Mouse (Mus musculus): ENCODE results near the gene Kcnj12. TPM values are rescaled to one million over a fixed set of nuclear protein-coding genes. Genes with fewer than 3 reads are reported as not detected.

Gene Kcnj12
- polyA plus RNA-seq, 1 experiment = 5.8 TPM

DNA sequence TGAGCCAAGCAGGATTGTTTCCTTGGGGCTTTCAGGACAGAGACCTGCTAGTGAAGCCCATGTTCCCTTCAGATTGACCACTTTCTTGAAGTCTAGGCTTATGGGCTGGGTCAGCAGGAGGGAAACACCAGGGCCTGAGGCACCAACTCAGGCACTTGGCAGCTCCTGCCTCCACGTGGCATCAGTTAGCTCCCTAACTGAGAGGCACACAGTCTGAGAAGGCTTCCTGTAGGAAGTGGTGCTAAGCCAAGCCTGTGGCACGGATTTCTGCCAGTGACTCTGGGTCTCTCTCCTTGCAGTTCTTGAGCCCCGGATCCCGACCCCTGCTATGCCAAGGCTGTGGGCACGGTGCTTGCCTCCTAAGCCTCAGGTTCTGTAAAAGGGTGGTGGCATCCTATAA, 22.4 kb downstream of the Kcnj12 start:
- DNase-seq = no peak
- 78% methylated on average over 5 of the region's 5 CpGs for WGBS
- no peak for TF ChIP-seq POLR2A (IDR thresholded peaks at IDR 0.05; ENCODE audit: borderline replicate concordance, extremely low read depth, low read depth, low read length)
- TF ChIP-seq CTCF (IDR thresholded peaks at IDR 0.05; ENCODE audit: insufficient read depth, low read length) = no peak
- peaks cover 6% of the 10 kb centered on the region for H3K4me1 ChIP-seq (ENCODE audit: control insufficient read depth, insufficient read depth, low read length)
- no peak overlapping the region for H3K4me3 ChIP-seq (replicated peaks; ENCODE audit: extremely low read depth, low read depth, low read length)

GRCm38 (mm10) chr11:61047441-61047840, 25.1 kb downstream of the Kcnj12 start:
- no peak overlapping the region for H3K4me3 ChIP-seq (replicated peaks; ENCODE audit: extremely low read depth, low read depth, low read length)
- H3K4me1 ChIP-seq (ENCODE audit: control insufficient read depth, insufficient read depth, low read length) = peaks cover 5% of the 10 kb centered on the region
- no peak for TF ChIP-seq CTCF (IDR thresholded peaks at IDR 0.05; ENCODE audit: insufficient read depth, low read length)
- no peak for TF ChIP-seq POLR2A (IDR thresholded peaks at IDR 0.05; ENCODE audit: borderline replicate concordance, extremely low read depth, low read depth, low read length)
- 72% methylated on average over 5 of the region's 5 CpGs for WGBS
- DNase-seq = no peak

DNA sequence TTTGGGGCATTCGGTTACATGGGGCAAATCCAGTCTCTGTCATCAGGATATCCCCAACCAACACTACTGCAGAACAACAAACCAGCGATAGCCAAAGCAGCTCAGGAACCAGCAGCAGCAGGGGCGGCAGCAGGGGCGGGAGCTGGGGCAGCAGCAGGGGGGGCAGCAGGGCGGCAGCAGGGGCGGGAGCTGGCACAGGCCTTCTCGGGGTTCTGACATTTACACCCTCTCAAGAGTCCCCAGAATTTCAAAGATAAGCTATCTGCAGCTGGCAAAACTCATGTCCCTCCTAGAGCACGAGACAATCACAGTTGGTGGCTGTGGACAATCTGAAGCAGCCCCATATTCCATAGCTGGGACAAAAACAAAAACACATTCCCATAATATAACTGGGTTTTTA, 28.8 kb downstream of the Kcnj12 start:
- no peak for TF ChIP-seq CTCF (IDR thresholded peaks at IDR 0.05; ENCODE audit: insufficient read depth, low read length)
- no peak for TF ChIP-seq POLR2A (IDR thresholded peaks at IDR 0.05; ENCODE audit: borderline replicate concordance, extremely low read depth, low read depth, low read length)
- DNase-seq = no peak
- WGBS = 35% methylated on average over 8 of the region's 8 CpGs
- Histone ChIP-seq H3K4me3 (replicated peaks; ENCODE audit: extremely low read depth, low read depth, low read length) (no peak overlapping the region), H3K4me1 (ENCODE audit: control insufficient read depth, insufficient read depth, low read length) (no peaks in the 10 kb centered on the region)

GRCm38 (mm10) chr11:61056871-61057270, 34.5 kb downstream of the Kcnj12 start:
- no peak overlapping the region for H3K4me3 ChIP-seq (replicated peaks; ENCODE audit: extremely low read depth, low read depth, low read length)
- TF ChIP-seq POLR2A (IDR thresholded peaks at IDR 0.05; ENCODE audit: borderline replicate concordance, extremely low read depth, low read depth, low read length) (no peak), CTCF (IDR thresholded peaks at IDR 0.05; ENCODE audit: insufficient read depth, low read length) (no peak)
- DNase-seq = no peak
- 57% methylated on average over 5 of the region's 5 CpGs for WGBS
- H3K4me1 ChIP-seq (ENCODE audit: control insufficient read depth, insufficient read depth, low read length) = 0 out of 2 replicates have a peak, but pooled peaks cover 2% of the 10 kb centered on the region

- DNase-seq = no peak
- 60% methylated on average over 10 of the region's 10 CpGs for WGBS
- TF ChIP-seq CTCF (IDR thresholded peaks at IDR 0.05; ENCODE audit: insufficient read depth, low read length) (no peak), POLR2A (IDR thresholded peaks at IDR 0.05; ENCODE audit: borderline replicate concordance, extremely low read depth, low read depth, low read length) (no peak)
- H3K4me1 ChIP-seq (ENCODE audit: control insufficient read depth, insufficient read depth, low read length) = 0 out of 2 replicates have a peak, but pooled peaks cover 2% of the 10 kb centered on the region
- H3K4me3 ChIP-seq (replicated peaks; ENCODE audit: extremely low read depth, low read depth, low read length) = no peak overlapping the region
Observed at GRCm38 (mm10) chr11:61059691-61060457, 37.5 kb downstream of the Kcnj12 start.

GRCm38 (mm10) chr11:61060634-61061033, 38.3 kb downstream of the Kcnj12 start:
- 0 out of 2 replicates have a peak, but pooled peaks cover 2% of the 10 kb centered on the region for H3K4me1 ChIP-seq (ENCODE audit: control insufficient read depth, insufficient read depth, low read length)
- DNase-seq = no peak
- TF ChIP-seq CTCF (IDR thresholded peaks at IDR 0.05; ENCODE audit: insufficient read depth, low read length) (no peak), POLR2A (IDR thresholded peaks at IDR 0.05; ENCODE audit: borderline replicate concordance, extremely low read depth, low read depth, low read length) (no peak)
- H3K4me3 ChIP-seq (replicated peaks; ENCODE audit: extremely low read depth, low read depth, low read length) = no peak overlapping the region
- 77% methylated on average over 4 of the region's 4 CpGs for WGBS

GRCm38 (mm10) chr11:61062548-61063461, 40.4 kb downstream of the Kcnj12 start:
- TF ChIP-seq CTCF (IDR thresholded peaks at IDR 0.05; ENCODE audit: insufficient read depth, low read length) (no peak), POLR2A (IDR thresholded peaks at IDR 0.05; ENCODE audit: borderline replicate concordance, extremely low read depth, low read depth, low read length) (no peak)
- H3K4me3 ChIP-seq (replicated peaks; ENCODE audit: extremely low read depth, low read depth, low read length) = no peak overlapping the region
- H3K4me1 ChIP-seq (ENCODE audit: control insufficient read depth, insufficient read depth, low read length) = 0 out of 2 replicates have a peak, but pooled peaks cover 2% of the 10 kb centered on the region
- WGBS = 70% methylated on average over 18 of the region's 18 CpGs
- DNase-seq = no peak

DNA sequence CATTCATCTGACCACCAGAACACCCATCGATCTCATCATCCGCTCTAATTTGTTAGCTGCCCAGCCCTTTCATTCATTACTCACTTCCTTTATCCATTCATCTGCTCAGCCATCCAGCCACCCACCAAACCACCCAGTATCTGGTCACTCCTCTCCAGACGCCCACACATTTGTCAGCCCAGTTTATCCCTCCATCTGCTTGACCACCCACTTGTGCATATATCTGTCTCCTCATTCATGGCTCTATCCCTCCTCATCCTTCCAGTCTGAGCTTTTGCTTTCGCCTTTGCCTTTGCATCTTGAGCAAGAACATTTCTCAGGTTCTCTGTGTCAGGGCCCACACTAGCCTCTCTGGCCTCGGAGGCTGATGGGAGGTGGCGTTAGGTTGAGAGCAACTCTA, 41.1 kb downstream of the Kcnj12 start:
- H3K4me1 ChIP-seq (ENCODE audit: control insufficient read depth, insufficient read depth, low read length) = 0 out of 2 replicates have a peak, but pooled peaks cover 2% of the 10 kb centered on the region
- WGBS = 85% methylated on average over 6 of the region's 6 CpGs
- H3K4me3 ChIP-seq (replicated peaks; ENCODE audit: extremely low read depth, low read depth, low read length) = no peak overlapping the region
- no peak for DNase-seq
- TF ChIP-seq CTCF (IDR thresholded peaks at IDR 0.05; ENCODE audit: insufficient read depth, low read length) = no peak
- TF ChIP-seq POLR2A (IDR thresholded peaks at IDR 0.05; ENCODE audit: borderline replicate concordance, extremely low read depth, low read depth, low read length) = no peak

- WGBS = 80% methylated on average over 6 of the region's 6 CpGs
- DNase-seq = no peak
Observed at GRCm38 (mm10) chr11:61065620-61066019, 43.3 kb downstream of the Kcnj12 start.

More at GRCm38 (mm10) chr11:61065620-61066019, 43.3 kb downstream of the Kcnj12 start:
- TF ChIP-seq CTCF (IDR thresholded peaks at IDR 0.05; ENCODE audit: insufficient read depth, low read length) (no peak), POLR2A (IDR thresholded peaks at IDR 0.05; ENCODE audit: borderline replicate concordance, extremely low read depth, low read depth, low read length) (no peak)
- no peak overlapping the region for H3K4me3 ChIP-seq (replicated peaks; ENCODE audit: extremely low read depth, low read depth, low read length)
- no peaks in the 10 kb centered on the region for H3K4me1 ChIP-seq (ENCODE audit: control insufficient read depth, insufficient read depth, low read length)

Data from lung, adult 2 months (tissue).